Mouse (Mus musculus) right cerebral cortex, postnatal 10 days (tissue): ENCODE data around the gene Entpd3.
A peak's percentile ranks its signal among the peaks of the same experiment; 100 is the strongest.

Experiments used
- DNase-seq, 2 experiments: peaks; one replicate each; pipeline ENCODE4 v3.0.0; 2021; ENCODE audit warnings: low spot score in 2 of 2

Entpd3 gene

DNA sequence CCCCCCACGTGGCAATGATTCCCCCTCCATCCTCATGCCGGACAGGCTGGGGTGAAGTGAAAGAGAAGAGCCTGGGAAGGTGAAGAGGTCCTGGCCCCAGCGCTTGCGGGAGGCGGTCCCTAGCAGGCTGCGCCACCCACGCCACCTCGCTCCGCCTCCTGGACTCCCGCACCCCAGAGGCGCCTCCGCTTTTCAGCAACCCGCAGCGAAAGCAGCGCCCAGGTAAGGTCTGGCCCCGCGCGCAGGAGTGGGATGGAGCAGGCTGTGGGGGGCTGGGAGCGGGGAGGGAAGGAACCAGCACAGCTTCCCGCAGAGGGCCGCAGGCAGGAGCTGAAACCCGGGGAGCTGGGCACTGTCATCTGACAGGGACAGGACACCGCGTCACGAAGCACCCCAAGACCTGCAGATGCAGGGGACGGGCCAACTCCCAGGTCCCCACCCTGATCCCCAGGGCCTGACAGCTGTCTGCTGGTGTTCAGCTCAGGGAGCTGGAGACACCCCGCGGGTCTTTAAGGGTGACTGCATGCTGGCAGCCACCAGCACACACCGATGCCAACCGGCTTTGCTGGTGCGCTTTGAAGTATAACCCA, at the start of gene Entpd3:
Gene Entpd3, plus strand, starts transcription at position 157 of the 590 bp plus-strand sequence.
- peak; percentile 43 to 53 for DNase-seq

DNA sequence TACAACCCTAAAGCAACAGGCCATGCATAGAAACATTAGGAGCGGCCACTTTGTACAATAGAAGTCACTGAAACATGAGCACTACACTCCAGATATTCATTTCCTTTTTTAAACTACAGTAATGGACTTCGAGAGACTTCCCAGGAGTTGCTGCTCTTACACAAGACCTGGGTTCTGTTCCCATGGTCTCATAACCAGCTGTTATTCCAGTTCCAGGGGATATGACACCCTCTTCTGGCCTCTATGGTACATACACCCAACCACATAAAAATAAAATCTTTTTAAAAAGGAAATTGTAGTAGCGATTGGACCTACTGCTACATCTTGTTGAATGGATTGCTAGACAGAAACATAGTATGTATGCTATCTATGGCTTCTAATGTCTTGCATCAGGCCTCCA, 48.1 kb upstream of the Entpd3 start:
- DNase-seq, result no peak

GRCm38 (mm10) chr9:120492010-120492399, 47.6 kb upstream of the Entpd3 start, which contains the start of gene Eif1b:
Eif1b (plus strand) TSS chr9:120492232.
- no peak for DNase-seq

DNA sequence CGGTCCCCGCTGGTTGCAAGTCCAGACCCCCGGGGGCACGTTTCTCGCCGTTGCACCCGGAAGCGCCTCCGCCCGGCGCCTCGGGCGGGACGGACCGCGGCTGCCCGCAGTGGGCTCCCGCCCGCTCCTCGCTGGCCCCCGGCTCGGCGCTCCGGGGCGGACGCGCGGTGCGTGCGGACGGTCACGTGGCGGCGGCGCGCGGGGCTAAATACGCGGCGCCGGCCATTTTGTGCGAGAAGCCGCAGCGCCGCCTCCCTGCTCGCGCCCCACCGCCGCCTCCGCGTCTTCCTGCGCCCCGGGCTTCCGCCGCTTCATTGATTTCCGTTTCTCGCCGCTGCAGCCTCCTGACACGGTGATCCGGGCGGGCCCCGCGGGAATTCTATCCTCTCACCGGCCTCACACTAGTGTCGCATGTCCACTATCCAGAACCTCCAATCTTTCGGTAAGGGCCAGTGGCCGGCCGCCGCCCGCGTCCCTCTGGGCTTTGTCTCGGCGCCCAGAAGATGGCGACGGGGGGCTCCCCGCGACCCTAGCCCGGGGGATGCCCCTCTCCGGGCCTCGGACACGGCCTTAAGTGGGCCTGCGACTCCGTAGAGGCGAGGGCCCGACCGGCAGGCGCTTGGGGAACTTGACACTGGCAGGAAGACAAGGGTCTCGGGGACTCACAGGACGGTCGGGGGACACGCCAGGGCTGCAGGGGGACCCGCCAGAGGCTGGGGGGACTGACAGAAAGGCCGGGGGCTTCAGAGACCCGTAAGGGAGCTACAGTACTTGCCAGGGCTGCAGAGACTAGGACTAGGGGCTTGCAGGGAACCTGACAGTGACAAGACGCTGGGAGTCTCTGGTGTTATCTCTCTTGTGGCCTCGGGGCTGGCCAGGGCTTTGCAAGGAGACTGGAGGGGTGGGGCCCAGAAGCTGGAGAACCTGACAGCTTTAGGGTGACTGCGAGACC, 46.9 kb upstream of the Entpd3 start:
- DNase-seq, result peak; percentile 90 to 91

GRCm38 (mm10) chr9:120493781-120494180, 45.8 kb upstream of the Entpd3 start:
- DNase-seq, result no peak

DNA sequence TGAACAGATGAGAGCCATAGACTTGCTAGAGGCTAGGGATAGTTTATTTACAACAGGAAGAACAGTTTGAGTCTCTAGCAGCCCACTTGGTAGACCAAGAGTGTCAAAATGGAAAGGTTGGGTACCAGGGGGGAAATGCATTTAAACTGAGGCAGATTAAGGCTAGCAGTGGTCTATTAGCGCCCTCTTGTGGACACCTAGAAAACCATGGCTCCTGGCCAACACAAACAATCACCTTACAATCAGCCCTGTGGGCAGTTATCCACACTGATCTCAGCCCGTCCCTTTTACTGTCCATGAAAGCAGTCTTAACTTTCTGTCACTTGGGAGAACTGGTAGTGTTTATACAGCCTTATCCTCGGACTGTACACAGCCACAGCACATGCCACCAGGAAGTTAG, 42.9 kb upstream of the Entpd3 start:
- DNase-seq, result peak; percentile 77 to 79

DNA sequence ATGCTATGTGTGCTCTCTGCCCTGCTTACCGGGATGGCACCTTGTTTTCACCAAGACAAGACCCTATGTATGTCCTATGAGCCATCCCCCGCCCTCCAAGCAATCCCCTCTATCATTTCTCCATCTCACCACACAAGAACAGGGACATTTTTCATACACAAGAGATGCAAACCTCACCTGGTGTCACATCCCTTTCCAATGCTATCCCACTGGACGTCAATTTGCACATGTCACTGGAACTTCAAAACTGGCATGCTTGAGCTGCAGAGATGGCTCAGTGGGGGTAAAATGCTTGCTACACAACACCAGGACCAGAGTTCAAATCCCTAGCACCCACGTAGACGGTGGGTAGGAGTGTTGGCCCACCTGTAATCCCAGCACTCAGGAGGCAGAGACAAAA, 41.6 kb upstream of the Entpd3 start:
- no peak for DNase-seq

- no peak for DNase-seq
Observed at GRCm38 (mm10) chr9:120501191-120501902, 38.3 kb upstream of the Entpd3 start.

DNA sequence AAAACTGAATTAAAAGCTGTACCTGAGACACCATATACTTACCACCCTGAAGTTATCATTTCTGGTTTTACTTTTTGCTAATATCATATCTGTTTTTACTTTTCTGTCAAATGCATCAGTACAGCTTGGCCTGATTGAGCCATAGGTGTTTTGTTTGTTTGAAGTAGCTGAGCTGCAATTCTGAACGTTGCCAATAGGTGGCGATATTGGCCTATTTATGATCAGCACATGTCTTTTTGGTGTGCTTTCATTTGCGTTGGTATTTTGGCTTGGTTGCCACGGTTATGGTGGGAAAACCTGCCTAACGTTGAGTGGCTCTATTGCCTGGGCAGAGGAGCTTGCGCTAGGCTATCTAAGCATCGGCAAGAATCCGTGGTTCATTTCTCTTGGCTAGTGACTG, 37.6 kb upstream of the Entpd3 start:
- peak; percentile 78 to 85 for DNase-seq

GRCm38 (mm10) chr9:120504423-120504822, 35.2 kb upstream of the Entpd3 start:
- DNase-seq, result no peak

GRCm38 (mm10) chr9:120511781-120512180, 27.8 kb upstream of the Entpd3 start:
- no peak for DNase-seq

GRCm38 (mm10) chr9:120516720-120517119, 22.9 kb upstream of the Entpd3 start:
- no peak for DNase-seq

- DNase-seq, result no peak
Observed at GRCm38 (mm10) chr9:120518946-120519345, 20.7 kb upstream of the Entpd3 start.

DNA sequence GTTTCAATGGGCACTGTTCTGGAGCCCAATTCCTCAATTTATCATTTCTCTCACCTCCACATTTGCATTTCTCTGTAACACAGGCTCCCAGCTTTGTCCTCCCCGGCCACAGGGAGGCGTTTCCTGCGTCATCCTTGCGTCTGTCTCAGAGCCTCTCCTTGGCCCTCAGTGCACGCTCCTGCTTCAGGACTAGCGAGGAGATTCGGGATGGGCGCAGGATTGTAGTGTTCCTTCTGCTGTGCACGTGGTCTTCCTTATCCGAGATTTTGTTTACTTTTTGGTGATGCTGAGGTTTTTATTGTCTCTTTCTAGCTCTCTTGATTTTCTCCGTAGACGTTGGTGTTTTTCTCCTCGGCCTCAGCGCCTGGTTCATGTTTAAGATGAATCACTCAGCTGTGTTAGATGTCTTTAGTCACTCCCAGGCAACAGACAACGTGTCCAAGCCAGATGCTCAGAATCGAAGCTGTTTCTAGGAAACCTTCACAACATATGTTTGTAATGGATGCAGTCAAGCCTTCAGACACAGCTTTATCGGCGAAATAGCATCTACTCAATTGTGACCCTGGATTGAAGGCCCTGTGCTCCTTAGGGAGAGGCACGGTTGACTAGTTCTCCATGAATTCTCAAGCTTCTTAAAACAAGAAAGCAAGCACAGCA, 20.0 kb upstream of the Entpd3 start:
- peak in 1 of 2 experiments; percentile 53 for DNase-seq

DNA sequence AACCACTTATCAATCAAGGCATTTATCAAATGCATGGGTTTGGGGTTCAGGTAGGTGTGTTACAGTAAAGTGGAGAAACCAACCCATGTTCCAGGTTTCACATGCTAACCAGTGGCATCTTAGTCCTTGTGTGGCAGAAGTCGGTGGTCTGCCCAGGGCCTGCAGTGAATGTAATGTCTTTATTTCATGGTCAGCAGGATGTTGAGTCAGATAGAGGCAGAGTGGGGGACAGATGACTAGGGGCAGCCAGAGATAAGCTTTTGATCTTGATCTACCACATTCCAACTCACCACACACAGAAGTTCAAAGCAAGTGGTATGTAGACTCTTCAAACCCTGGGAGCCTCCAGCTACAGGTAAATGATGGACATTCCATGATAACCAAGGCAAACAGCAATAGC, 18.5 kb upstream of the Entpd3 start:
- no peak for DNase-seq

DNA sequence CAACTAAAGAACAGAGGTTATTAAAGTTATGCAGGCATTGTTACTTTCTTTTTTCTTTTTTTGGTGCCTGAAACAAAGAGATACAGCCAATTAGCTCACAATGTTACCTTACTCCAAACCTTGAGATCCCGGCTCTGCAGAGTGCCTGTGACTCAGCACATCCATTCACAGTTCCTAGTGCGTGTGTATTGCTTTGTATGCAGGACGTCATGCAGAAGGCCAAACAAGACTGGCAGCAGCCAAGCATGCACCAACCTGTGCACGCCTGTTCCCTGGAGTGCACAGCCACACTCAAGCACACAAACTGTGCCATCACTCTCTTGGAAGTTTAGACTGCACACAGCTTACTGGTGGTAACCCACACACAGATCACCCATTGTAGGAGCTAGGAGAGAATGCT, 12.3 kb upstream of the Entpd3 start:
- DNase-seq, result no peak

DNA sequence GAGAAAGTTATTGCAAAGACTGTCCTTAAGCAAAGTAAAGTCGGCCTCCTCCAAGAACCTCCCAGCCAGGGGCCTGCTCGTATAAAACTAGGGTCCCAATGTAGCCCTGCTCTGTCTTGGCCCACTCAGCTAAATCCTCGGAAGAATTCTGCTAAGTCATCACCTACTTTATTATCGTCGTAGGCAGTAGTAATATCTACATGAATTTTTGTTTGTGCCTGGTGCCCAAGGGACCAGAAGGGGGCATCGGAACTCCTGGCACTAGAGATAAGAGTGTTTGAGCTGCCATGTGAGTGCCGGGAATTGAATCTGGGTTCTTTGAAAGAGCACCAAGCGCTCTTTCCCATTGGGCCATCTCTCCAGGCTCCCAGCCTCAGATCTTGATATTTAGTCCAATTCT, 11.7 kb upstream of the Entpd3 start:
- no peak for DNase-seq

DNA sequence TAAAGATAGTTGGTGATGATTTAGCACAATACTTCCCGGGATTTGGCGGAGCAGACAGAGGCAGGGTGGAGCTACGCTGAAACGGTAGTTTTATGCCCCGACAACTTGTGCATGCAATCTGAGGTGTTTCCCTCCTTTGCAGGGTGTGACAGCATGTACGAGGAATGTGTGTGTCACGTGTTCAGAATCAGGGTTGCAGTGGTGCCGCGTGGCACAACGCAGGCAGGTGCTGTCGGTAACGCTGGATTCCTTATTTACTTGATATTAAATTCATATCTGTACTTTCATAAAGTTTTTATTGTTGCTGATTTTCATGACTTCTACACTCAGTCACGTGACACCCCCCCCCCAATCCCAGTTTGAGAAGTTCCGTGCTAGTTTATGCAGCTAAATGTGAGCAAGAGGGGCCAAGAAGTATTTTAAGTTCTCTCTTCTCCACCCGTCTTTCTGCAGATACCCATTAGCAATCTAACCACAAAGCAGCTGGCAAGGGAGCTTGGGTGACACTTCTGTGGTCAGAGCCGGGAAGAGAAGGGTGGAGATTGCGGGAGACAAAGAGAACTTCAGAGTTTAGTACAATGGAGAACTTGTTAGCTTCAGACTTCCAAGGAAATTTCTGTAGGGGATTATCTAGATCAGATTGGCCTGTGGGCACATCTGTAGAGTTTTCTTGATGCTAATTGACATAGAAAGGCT, 10.7 kb upstream of the Entpd3 start:
- DNase-seq, result no peak

- DNase-seq, result no peak
Observed at GRCm38 (mm10) chr9:120530471-120530870, 9.1 kb upstream of the Entpd3 start.

DNA sequence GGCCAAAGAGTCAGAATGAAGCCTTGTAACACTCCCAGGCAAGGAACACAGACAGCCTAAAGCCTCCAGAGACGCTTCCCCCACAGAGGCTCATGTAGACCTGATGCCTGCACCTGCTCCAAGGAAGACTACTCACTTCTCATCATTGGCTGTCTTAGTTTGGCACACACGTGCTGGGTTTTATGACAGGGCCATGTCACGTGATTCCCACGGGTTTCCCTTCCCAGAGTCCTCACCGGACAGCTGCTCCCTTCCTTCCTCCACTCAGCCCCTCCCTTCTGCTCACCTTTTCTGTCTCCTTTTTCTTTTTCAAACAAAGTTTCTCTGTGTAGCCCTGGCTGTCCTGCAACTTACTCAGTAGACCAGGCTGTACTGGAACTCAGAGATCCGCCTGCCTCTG, 7.6 kb upstream of the Entpd3 start:
- DNase-seq, result no peak

GRCm38 (mm10) chr9:120532691-120533090, 6.9 kb upstream of the Entpd3 start:
- no peak for DNase-seq
